Mouse (Mus musculus): ENCODE measurements around the gene Klhl36. TPM values are rescaled to one million over a fixed set of nuclear protein-coding genes. Genes with fewer than 3 reads are reported as not detected.

The Klhl36 gene
- total and polyA plus RNA-seq, 3 experiments: 4.3 to 19.8 (median 11.3) TPM

Other genes starting within 250 kb of the Klhl36 start
- gene Adad2, start 249.5 kb upstream of the Klhl36 start, total RNA-seq (2021): not detected
- not detected in 2 replicates for gene Adad2, start 249.5 kb upstream of the Klhl36 start, polyA plus RNA-seq (2012; rRNA removed)
- gene Kcng4, start 226.6 kb upstream of the Klhl36 start, total RNA-seq (2021): under 1 TPM; 0.45 to 0.66 TPM
- gene Kcng4, start 226.6 kb upstream of the Klhl36 start, polyA plus RNA-seq (2012; rRNA removed): 1.2 and 1.6 TPM in 2 replicates
- 10 to 100 TPM; 17.0 to 21.0 TPM for gene Wfdc1, start 195.9 kb upstream of the Klhl36 start, total RNA-seq (2021)
- 41.3 and 51.7 TPM in 2 replicates for gene Wfdc1, start 195.9 kb upstream of the Klhl36 start, polyA plus RNA-seq (2012; rRNA removed)
- gene Atp2c2, start 162.3 kb upstream of the Klhl36 start, total RNA-seq (2021): under 1 TPM; 0.24 to 0.46 TPM
- not detected in 2 replicates for gene Atp2c2, start 162.3 kb upstream of the Klhl36 start, polyA plus RNA-seq (2012; rRNA removed)
- 10 to 100 TPM in 1 of 2 experiments, 1 to 10 TPM in 1; 8.4 to 12.7 TPM for gene Tldc1, start 83.8 kb upstream of the Klhl36 start, total RNA-seq (2021)
- gene Tldc1, start 83.8 kb upstream of the Klhl36 start, polyA plus RNA-seq (2012; rRNA removed): 13.0 and 13.2 TPM in 2 replicates
- gene Cotl1, start 21.7 kb upstream of the Klhl36 start, total RNA-seq (2021): 10 to 100 TPM; 45.4 to 50.4 TPM
- gene Cotl1, start 21.7 kb upstream of the Klhl36 start, polyA plus RNA-seq (2012; rRNA removed): 156 TPM in 2 replicates
- gene Usp10, start 48.1 kb downstream of the Klhl36 start, total RNA-seq (2021): 100 to 1,000 TPM in 1 of 2 experiments, 10 to 100 TPM in 1; 93.9 to 133 TPM
- 64.7 and 96.5 TPM in 2 replicates for gene Usp10, start 48.1 kb downstream of the Klhl36 start, polyA plus RNA-seq (2012; rRNA removed)
- 1 to 10 TPM; 5.9 to 9.9 TPM for gene Gm20388, start 48.6 kb downstream of the Klhl36 start, total RNA-seq (2021)
- gene Gm20388, start 48.6 kb downstream of the Klhl36 start, polyA plus RNA-seq (2012; rRNA removed): 43.6 and 50.1 TPM in 2 replicates
- 10 to 100 TPM; 15.5 to 19.5 TPM for gene Crispld2, start 130.2 kb downstream of the Klhl36 start, total RNA-seq (2021)
- 17.6 and 20.4 TPM in 2 replicates for gene Crispld2, start 130.2 kb downstream of the Klhl36 start, polyA plus RNA-seq (2012; rRNA removed)
- 10 to 100 TPM; 41.2 to 55.9 TPM for gene Zdhhc7, start 239.2 kb downstream of the Klhl36 start, total RNA-seq (2021)
- 104 and 124 TPM in 2 replicates for gene Zdhhc7, start 239.2 kb downstream of the Klhl36 start, polyA plus RNA-seq (2012; rRNA removed)